Mouse (Mus musculus) ovary, postnatal 10 days (tissue): ENCODE measurements around the gene Eprs.

ENCODE experiments used
- DNase-seq: peaks from one replicate; pipeline ENCODE4 v3.0.0; 2022; ENCODE audit warnings: low spot score

Gene Eprs

GRCm38 (mm10) chr1:185451077-185451476 is 88.2 kb downstream of the Eprs start:
- no peak for DNase-seq

- DNase-seq, result no peak
Measured at GRCm38 (mm10) chr1:185451495-185451894, 88.7 kb downstream of the Eprs start.

GRCm38 (mm10) chr1:185452461-185452860 is 89.6 kb downstream of the Eprs start:
- DNase-seq, result no peak

DNA sequence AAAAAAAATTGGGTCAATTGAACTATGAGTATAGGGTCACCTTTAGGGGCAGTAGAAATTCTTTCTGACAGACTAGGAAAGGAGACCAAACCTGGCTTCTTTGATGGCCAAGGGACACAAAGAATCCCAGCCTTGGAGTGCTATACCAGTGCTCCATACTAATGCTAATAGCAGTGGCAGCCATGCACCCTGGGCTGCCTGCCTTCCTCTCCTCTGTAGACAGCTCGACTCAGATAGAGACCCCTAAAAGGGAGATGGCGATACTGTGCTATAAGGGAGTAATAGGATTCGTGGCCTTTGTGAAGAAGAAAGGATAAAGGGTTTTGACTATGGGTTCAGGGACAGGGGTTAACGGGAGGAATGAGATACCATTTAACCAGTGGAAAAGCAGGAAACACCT is 91.3 kb downstream of the Eprs start:
- no peak for DNase-seq

GRCm38 (mm10) chr1:185454575-185454954 is 91.7 kb downstream of the Eprs start, which contains the start of gene Slc30a10:
Gene Slc30a10 (plus strand): TSS chr1:185454848.
- no peak for DNase-seq

- no peak for DNase-seq
Measured at GRCm38 (mm10) chr1:185454955-185455701, 92.3 kb downstream of the Eprs start.

DNA sequence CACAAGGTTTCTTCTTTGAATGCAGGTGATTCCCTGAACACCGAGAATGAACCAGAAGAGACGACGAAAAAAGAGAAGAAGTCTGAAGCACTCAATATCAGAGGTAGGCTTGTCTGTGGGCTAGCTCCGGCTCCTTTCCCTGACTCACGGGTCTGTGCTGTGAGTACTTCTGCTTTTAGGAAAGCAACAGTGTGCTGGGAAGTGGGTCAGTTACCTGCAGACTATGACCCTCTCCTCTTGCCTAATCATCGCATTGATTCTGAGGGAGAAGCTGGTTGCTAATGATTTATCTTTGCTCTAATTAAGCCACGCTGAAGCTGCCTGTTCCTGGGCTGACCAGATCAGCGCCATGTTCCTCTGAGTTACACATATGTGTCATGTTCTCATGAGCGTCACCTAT is 93.5 kb downstream of the Eprs start:
- no peak for DNase-seq

DNA sequence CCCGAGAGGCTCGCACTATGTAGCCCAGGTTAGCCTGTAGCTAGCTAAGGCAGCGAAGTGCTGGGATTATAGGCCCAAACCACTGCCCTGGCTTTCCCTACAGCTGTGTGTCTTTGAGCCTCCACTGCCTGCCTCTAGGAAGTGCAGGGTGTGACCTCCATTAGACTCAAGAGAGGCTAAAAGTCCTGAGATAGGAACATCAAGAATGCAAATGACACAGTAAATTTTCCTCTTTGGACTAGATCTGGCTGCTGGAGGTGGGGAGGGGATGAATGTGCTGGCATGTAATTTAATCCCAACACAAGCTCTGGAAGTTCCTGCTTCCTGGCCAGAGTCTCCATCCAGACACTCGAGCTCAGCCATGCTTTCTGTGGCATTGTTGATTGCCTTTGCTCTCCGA is 97.3 kb downstream of the Eprs start:
- DNase-seq, result no peak

DNA sequence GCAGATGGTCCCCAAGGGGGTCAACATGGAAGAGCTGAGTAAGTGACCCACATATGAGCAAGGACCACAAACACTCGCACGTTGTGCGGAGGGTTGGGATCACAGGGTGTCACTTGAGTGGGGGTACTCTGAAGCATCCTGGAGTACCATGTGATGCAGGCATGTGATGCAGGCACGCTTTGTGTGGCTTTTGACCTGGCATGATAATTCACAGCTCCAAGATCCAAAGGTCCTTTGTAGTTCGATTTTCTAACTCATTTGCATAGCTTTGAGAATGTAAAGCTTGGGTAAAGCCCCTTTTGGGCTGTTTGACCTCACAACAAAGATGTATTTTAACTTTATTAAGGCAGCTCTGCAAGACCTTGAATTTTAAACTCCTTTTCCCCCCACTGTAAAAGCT is 100.0 kb downstream of the Eprs start:
- DNase-seq, result no peak

GRCm38 (mm10) chr1:185469551-185470021 is 106.7 kb downstream of the Eprs start:
- DNase-seq, result no peak

GRCm38 (mm10) chr1:185472025-185472720 is 109.3 kb downstream of the Eprs start:
- DNase-seq, result no peak

DNA sequence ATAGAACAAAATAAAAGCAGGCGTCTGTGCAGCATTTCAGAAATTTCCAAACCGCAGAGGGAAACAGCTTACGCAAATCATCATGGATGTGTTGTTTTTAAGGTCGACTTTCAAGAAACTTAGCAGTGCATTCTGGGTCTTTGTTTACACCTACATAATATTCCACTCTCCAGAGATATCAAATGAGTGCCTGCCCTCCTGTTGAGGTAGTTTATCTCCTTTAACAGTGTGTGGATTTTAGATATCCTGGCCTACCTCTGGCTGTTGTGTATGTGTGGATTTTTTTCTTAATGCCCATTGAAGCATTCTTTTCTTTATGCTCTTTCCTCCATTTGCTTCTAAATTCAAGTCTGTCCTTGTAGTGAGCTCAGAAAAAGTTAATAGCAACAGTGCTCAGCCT is 109.9 kb downstream of the Eprs start:
- no peak for DNase-seq

DNA sequence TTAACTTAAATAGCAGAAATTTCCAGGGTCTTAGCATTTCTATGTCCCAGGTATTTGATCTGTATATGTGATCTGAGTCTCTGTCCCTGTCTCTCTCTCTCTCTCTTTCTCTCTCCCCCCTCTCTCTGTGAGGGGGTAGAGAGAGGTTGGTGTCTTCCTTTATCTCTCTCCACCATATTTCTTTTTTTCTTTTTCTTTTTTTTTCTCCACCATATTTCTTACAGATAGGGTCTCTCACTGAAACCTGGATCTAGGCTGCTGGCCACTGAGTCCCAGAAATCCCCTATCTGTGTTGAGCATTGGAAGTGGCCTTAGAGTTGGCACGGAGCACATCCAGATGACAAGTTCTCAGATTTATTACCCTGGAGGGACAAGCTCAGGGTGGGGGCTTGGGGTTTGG is 110.6 kb downstream of the Eprs start:
- no peak for DNase-seq
